ENCODE assay signal across 18 mouse cellular contexts in the genomic region with DNA sequence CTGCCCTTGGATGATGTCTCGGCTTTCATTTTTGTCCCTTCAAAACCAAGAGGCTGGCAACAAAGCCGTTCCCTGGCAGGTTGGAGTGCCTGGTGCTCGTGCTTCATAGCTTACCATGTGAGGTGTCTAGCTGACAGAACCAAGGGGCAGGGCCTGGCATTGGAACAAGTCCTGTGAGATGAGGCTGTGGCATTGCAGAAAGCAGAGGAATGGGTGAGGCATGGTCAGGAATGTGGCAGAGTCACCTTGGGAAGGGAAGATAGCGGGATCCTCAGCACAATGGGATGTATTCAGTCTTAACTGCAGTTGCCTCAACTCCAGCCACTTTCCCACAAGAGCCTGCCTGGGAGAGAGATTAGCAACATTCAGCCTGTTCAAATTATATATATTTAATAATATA. TPM values are rescaled to one million over a fixed set of nuclear protein-coding genes. Genes with fewer than 3 reads are reported as not detected.
DNase-seq lines count a peak whose midpoint lies in the region; ATAC-seq and TF ChIP-seq lines count a peak whose summit lies in the region.
"Had no signal": no experiment of that assay in that cellular context is flagged by ENCODE, and none has a peak within 500 bp of the region (broad histone marks: within the 10 kb centered on the region; RNA-seq: fewer than 3 reads in every experiment).

No protein-coding gene starts in this region.

- no peak overlapping the region for H3K4me2 ChIP-seq in heart, postnatal 0 days (ENCODE audit: low read depth, low read length)
- H3K4me2 ChIP-seq: hindbrain, embryonic 14.5 days had no signal

- H3K4me3 ChIP-seq in heart, postnatal 0 days (ENCODE audit: low read depth, low read length), result no peak overlapping the region
- H3K4me3 ChIP-seq in left cerebral cortex, adult 2 months, result no peak overlapping the region
- H3K4me3 ChIP-seq: embryonic facial prominence, embryonic 10.5 days; hindbrain, embryonic 10.5 days had no signal

- no peaks in the 10 kb centered on the region for H3K36me3 ChIP-seq in heart, postnatal 0 days (replicated peaks; ENCODE audit: control insufficient read depth, insufficient read depth, low read length)
- H3K36me3 ChIP-seq: embryonic facial prominence, embryonic 10.5 days; hindbrain, embryonic 10.5 days had no signal

- intact Hi-C loops in heart, postnatal 36 days (cut with DNase I), result no loop called here
- intact Hi-C loops in left cerebral cortex, adult 2 months (cut with DNase I), result loop anchor here (2.0 kb wide), 4 partner anchors 25 to 55 kb away; a partner anchor contains a TSS
- intact Hi-C loops in left cerebral cortex, postnatal 4 days (cut with DNase I), result no loop called here

- H3K9ac ChIP-seq in heart, postnatal 0 days (replicated peaks; ENCODE audit: low read depth, low read length), result no peak overlapping the region
- H3K9ac ChIP-seq: hindbrain, embryonic 14.5 days had no signal

- peak overlapping the region; percentile 18; the same call in 1 of the 2 replicates for H3K27ac ChIP-seq in heart, postnatal 0 days (ENCODE audit: low read depth)
- H3K27ac ChIP-seq in left cerebral cortex, adult 2 months, result peak overlapping the region; percentile 97
- H3K27ac ChIP-seq: embryonic facial prominence, embryonic 10.5 days; hindbrain, embryonic 10.5 days; hindbrain, embryonic 14.5 days had no signal

- peak; percentile 56; the same call in 1 of the 2 replicates for ATAC-seq in heart, postnatal 0 days (ENCODE audit: insufficient read depth, low read depth)
- ATAC-seq: forebrain, embryonic 14.5 days; intestine, embryonic 16.5 days had no signal

- 0 out of 2 replicates have a peak, but pooled peaks have one; percentile 33 for TF ChIP-seq EP300 in heart, postnatal 0 days (IDR thresholded peaks at IDR 0.05; ENCODE audit: low read depth)

- 39% methylated on average over 4 of the region's 4 CpGs for WGBS in heart, postnatal 0 days

- H3K4me1 ChIP-seq in heart, postnatal 0 days (ENCODE audit: control insufficient read depth, insufficient read depth), result peaks cover 12% of the 10 kb centered on the region
- H3K4me1 ChIP-seq: embryonic facial prominence, embryonic 10.5 days; hindbrain, embryonic 10.5 days had no signal

- H3K9me3 ChIP-seq in heart, postnatal 0 days (replicated peaks; ENCODE audit: control insufficient read depth, low read length), result no peaks in the 10 kb centered on the region

- no peak for TF ChIP-seq CTCF in heart, postnatal 0 days (IDR thresholded peaks at IDR 0.05; ENCODE audit: low read depth)
- TF ChIP-seq CTCF in left cerebral cortex, adult 2 months (IDR thresholded peaks at IDR 0.05), result no peak

- no peaks in the 10 kb centered on the region for H3K27me3 ChIP-seq in heart, postnatal 0 days (ENCODE audit: control insufficient read depth, insufficient read depth, low read length)

- DNase-seq in heart, postnatal 0 days (ENCODE audit: low spot score), result peak; percentile 54
- no peak for DNase-seq in heart, postnatal 36 days
- DNase-seq in left cerebral cortex, adult 2 months (ENCODE audit: extremely low spot score in 1 of 2, low spot score in 2 of 2), result no peak
- DNase-seq in left cerebral cortex, postnatal 4 days, result no peak
- peak; percentile 9 for DNase-seq in Muller cell, postnatal 12 days (ENCODE audit: inconsistent ontology term)
- no peak for DNase-seq in adrenal gland, adult 2 months
- DNase-seq in layer of hippocampus, adult 9-11 months, result no peak
- DNase-seq: adrenal gland, adult 8-10 months; adrenal gland, postnatal 36 days; cerebellum, adult 2 months; cerebellum, postnatal 10 days; gastrocnemius, postnatal 10 days; kidney, adult 2 months had no signal

RNA-seq across cellular contexts. Expression of a gene that starts 24.6 kb away (rescaled TPM):
- 12.9 and 23.3 TPM in 2 replicates for total RNA-seq in heart, postnatal 0 days (2014; rRNA removed; ENCODE audit: low replicate concordance)
- 5.1 and 5.6 TPM in 2 replicates for polyA plus RNA-seq in heart, postnatal 0 days (2015; fragmentation: Nextera tagmentation; extraction: Ambion mirVana)
- total RNA-seq in heart, postnatal 36 days (2021), result 10 to 100 TPM; 22.9 to 32.0 TPM
- 10 to 100 TPM; 79.6 to 93.7 TPM for total RNA-seq in left cerebral cortex, adult 2 months (2021)
- total RNA-seq in left cerebral cortex, postnatal 4 days (2021), result 1 to 10 TPM; 1.2 to 1.3 TPM
- 1 to 10 TPM; 1.1 to 1.9 TPM for total RNA-seq in adrenal gland, adult 2 months (2021)
- 1.5 and 1.9 TPM in 2 replicates for polyA plus RNA-seq in adrenal gland, adult 2 months (2012; rRNA removed)

Comparison
In these comparisons a context has a peak if more than half of its experiments do, and no peak if none do; other contexts are left out.
1. DNase-seq: peak in heart, postnatal 0 days (single experiment) and Muller cell, postnatal 12 days (single experiment); none in heart, postnatal 36 days (0 of 2), left cerebral cortex, adult 2 months (0 of 2), left cerebral cortex, postnatal 4 days (single experiment), adrenal gland, adult 2 months (single experiment) and layer of hippocampus, adult 9-11 months (single experiment).